Mouse (Mus musculus) spleen, postnatal 14 days (tissue): Measurements from ENCODE around the gene Catsperg2.
A peak's percentile ranks its signal among the peaks of the same experiment; 100 is the strongest.
"Not testable (repeated sequence)": the region's sequence is repeated elsewhere in the genome, so short reads cannot be mapped to it uniquely, and the experiment has no call there.

ENCODE experiments used
- DNase-seq, 2 experiments: peaks; one replicate each; pipeline ENCODE4 v3.0.0; 2021 to 2022; ENCODE audit warnings: low spot score in 2 of 2

The Catsperg2 gene

DNA sequence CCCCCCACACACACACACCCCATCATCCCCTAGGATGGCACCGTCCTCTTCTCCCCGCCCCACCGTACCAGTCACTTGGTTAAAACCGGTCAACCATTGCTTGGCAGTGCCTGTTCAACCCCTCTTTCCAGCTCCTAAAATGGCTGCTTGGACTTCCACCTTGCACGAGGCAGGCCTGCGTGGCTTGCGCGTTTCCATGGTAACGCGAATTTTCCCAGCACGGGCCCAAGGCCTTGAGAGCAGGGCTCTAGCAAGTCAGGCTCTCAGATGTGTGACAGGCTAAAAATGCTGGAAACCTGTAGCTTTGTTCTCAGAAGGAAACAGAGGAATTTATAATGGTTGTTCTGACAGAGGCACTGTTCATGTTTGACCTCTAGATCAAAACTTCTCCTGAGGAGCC lies at the start of gene Catsperg2:
Gene Catsperg2 (minus strand): TSS at position 173 of the 400 bp plus-strand sequence.
- DNase-seq = not testable (repeated sequence)

DNA sequence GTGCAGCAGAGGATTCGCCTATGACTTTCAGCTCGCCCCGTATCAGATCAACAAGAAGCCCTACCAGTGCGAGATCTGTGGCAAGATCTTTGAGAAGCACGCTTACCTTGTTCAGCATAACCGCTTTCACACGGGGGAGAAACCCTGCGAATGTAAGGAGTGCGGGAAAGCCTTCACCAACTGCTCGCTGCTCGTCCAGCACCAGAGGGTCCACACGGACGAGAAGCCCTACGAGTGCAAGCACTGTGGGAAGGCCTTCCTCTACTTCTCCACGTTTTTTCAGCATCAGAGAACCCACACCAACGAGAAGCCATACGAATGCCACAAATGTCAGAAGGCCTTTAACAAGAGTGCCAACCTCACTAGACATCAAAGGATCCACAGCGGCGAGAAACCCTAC lies 49.7 kb upstream of the Catsperg2 start:
- DNase-seq = no peak

DNA sequence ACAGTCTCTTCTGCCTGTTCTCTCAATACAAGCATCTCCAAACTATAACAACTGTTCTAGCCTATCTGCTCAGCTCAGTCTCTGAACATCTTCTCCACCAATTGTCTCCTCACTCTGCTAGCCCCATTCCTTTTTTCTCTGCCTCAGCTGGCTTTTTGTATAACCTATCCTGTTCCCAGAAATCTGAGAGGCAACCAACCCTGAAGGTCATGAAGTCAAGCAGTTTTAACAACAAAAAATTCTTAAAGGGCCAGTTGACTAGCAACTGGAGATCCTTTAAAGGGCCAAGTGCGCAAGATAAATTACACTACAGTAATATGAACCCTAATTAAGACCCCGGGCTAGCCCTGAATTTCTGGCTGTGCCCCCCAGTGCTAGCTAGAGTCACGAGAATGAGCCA lies 47.5 kb upstream of the Catsperg2 start:
- no peak for DNase-seq

DNA sequence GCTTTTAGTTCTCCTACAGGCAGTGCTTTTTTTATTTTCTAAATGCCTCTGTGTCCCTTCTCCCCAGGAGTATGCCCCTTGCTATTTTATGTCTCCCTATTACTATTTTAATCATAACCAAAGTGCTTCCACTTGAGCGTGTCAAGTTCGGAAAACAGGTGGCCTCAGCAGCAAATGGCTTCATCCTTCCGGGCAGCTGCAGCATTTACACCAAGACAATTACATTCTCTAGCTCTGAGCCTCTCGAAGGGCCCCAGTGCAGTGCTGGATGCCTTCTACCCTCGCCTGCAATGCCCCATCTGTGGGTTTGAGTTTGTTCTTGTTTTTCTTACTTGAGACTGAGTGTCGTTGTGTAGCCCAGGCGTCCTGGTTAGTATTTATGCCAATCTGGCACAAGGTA lies 46.7 kb upstream of the Catsperg2 start:
- DNase-seq = no peak

DNA sequence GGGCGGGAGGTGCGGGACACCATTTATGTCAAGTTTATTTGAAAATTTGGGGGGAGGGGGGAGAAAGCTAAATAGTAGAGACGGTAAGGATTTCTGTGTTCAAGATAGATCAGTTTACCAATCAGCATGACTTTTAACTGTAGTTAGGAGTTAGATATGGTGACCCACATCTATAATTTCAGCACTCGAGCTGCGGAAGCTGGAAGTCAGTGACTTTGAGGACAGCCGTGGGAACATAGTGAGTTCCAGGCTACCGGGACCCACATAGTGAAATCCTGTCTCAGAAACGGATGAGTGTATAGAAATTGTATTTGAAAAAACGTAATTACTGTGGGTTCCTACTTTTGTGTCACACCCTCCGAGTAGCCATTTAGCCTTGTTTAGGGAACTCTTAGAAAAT lies 42.1 kb upstream of the Catsperg2 start:
- no peak for DNase-seq

- peak; percentile 55 to 76 for DNase-seq
These were observed 41.5 kb upstream of the Catsperg2 start, which contains the start of gene Zfp84 for GRCm38 (mm10) chr7:29768090-29768900. Gene Zfp84 (plus strand): TSS chr7:29768552.

- peak; percentile 47 to 66 for DNase-seq
These were observed 40.3 kb upstream of the Catsperg2 start for GRCm38 (mm10) chr7:29767058-29767686.

DNA sequence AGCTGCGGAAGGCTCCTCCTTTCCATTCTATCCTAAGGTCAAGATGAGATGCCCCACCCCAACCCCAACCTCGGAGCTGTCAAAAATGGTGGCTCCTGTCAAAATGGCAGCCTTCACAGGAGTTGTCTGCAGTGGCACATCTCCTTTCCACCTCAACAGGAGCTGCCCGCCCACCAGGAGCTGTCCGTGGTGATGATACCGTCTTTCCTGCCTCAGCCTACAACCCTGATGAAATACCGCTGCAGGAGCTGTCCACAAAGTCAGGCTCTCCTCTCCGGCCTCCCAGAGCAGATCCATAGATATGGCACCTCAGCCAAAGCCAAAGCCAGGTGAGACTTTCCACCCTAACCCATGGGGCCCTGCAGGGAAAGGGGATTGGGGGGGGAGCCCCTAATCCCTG lies 37.9 kb upstream of the Catsperg2 start:
- DNase-seq = no peak

DNA sequence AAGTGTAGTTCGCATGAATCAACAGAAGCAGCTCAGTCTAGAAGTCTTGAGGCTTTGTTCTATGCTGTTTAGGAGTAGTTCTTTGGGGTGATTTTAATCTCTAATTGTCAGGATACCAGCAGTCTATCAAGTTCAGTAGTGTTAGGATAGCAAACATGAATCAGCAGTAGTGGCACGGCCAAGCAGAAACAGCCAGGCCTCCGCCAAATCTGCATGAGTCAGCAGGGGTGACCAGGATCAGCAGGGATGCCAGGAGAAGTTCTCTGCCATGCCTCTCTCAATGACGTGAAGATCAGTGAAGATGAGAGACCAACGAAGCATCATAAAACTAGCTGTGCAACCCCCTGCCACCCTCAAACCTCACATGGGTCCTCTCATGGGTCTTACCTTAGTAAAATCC lies 33.6 kb upstream of the Catsperg2 start:
- DNase-seq = no peak

GRCm38 (mm10) chr7:29742258-29742657 lies 15.4 kb upstream of the Catsperg2 start:
- no peak for DNase-seq

DNA sequence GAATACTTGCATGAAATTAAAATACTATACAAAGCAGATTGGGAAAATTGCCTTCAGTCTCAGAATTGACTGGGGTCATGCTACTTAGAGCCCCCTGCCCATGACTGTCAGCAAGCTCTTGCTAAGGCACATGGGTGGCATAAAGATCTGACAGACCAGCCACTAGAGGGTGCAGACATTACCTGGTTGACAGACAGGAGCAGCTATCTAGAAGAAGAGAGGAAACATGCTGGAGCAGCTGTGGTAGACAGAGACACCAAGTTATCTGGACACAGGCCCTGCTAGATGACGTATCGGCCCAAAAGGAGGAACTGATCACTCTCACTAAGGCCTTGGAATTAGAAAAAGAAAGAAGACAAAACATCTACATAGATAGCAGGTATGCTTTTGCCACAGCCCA lies 1.2 kb upstream of the Catsperg2 start:
- no peak for DNase-seq

- not testable (repeated sequence) for DNase-seq
These were observed 1.2 kb downstream of the Catsperg2 start for GRCm38 (mm10) chr7:29725461-29726142.

GRCm38 (mm10) chr7:29708891-29709290 lies 17.9 kb downstream of the Catsperg2 start:
- DNase-seq = not testable (repeated sequence)

- DNase-seq = not testable (repeated sequence)
These were observed 31.6 kb downstream of the Catsperg2 start for GRCm38 (mm10) chr7:29695231-29695630.

GRCm38 (mm10) chr7:29681868-29682267 lies 45.0 kb downstream of the Catsperg2 start:
- no peak for DNase-seq
